In the genomic region with DNA sequence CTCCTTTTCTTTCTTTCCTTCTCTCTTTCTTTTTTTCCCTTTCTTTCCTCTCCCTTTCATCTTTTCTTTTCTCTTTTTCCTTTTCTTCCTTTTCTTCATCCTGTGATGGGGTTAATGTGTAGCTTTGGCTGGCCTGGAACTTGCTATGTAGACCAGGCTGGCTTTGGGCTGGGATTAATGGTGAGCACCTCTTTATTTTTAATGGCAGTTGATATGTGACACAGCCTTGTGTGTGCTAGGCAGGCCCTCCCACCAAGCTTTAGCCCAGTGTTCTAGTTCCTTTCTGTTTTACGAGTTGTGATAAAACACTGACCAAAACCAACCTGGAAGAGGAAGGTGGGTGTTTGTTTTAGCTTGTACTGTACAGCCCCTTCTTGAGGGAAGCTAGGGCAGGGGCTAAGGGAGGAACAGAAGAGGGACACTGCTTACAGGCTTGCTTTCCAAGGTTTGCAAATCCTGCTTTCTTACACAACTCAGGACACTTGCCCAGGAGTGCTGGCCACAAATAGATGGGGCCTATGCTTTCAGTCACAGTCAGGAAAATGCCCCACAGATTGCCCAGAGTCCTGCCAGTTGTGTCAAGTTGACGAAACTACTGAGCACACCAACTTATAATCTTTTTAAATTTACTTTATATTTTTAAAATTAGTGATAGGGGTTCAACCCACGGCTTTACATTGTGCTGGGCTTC, we compare ENCODE assay signal across 17 mouse cellular contexts. TPM values are rescaled to one million over a fixed set of nuclear protein-coding genes. Genes with fewer than 3 reads are reported as not detected.
DNase-seq lines count a peak whose midpoint lies in the region; ATAC-seq and TF ChIP-seq lines count a peak whose summit lies in the region.
"Had no signal": no experiment of that assay in that cellular context is flagged by ENCODE, and none has a peak within 500 bp of the region (broad histone marks: within the 10 kb centered on the region; RNA-seq: fewer than 3 reads in every experiment).

No protein-coding gene starts in this region.

- H3K79me2 ChIP-seq in MEL (ENCODE audit: control insufficient read depth, insufficient read depth, low read length, poor library complexity) = no peaks in the 10 kb centered on the region

- H3K9me3 ChIP-seq in MEL (replicated peaks; ENCODE audit: insufficient read depth, low read length) = no peaks in the 10 kb centered on the region
- no peaks in the 10 kb centered on the region for H3K9me3 ChIP-seq in liver, embryonic 16.5 days (replicated peaks; ENCODE audit: control insufficient read depth, low read length)

- no peaks in the 10 kb centered on the region for H3K36me3 ChIP-seq in kidney, adult 2 months (ENCODE audit: control insufficient read depth, insufficient read depth, low read length)
- H3K36me3 ChIP-seq in MEL (ENCODE audit: control insufficient read depth in 1 of 2, insufficient read depth in 2 of 2, low read length in 2 of 2) = peaks cover 0 to 7% of the 10 kb centered on the region in 2 experiments; a peak in 2 of 4 replicates
- H3K36me3 ChIP-seq in liver, embryonic 16.5 days (ENCODE audit: control insufficient read depth, insufficient read depth) = no peaks in the 10 kb centered on the region
- H3K36me3 ChIP-seq: neural tube, embryonic 12.5 days had no signal

- TF ChIP-seq POLR2A in kidney, adult 2 months (IDR thresholded peaks at IDR 0.05; ENCODE audit: low read depth, low read length) = no peak
- no peak for TF ChIP-seq POLR2A in MEL (IDR thresholded peaks at IDR 0.05; ENCODE audit: control insufficient read depth in 1 of 2, insufficient read depth in 1 of 2, low read depth in 1 of 2, low read length in 2 of 2, poor library complexity in 1 of 2)

- H3K27me3 ChIP-seq in kidney, adult 2 months (replicated peaks; ENCODE audit: control insufficient read depth, insufficient read depth, low read length) = no peaks in the 10 kb centered on the region
- no peaks in the 10 kb centered on the region for H3K27me3 ChIP-seq in MEL (ENCODE audit: control insufficient read depth in 1 of 2, insufficient read depth in 2 of 2, low read length in 2 of 2)
- H3K27me3 ChIP-seq in liver, embryonic 16.5 days (ENCODE audit: control insufficient read depth, insufficient read depth, low read depth, low read length) = no peaks in the 10 kb centered on the region
- H3K27me3 ChIP-seq: embryonic facial prominence, embryonic 13.5 days; neural tube, embryonic 12.5 days had no signal

- H3K4me3 ChIP-seq in kidney, adult 2 months (ENCODE audit: insufficient read depth, low read depth, low read length) = no peak overlapping the region
- H3K4me3 ChIP-seq in MEL (ENCODE audit: control insufficient read depth in 1 of 2, insufficient read depth in 1 of 2, low read depth in 2 of 2, low read length in 2 of 2) = no peak overlapping the region
- H3K4me3 ChIP-seq in liver, embryonic 16.5 days (ENCODE audit: low read depth, low read length) = no peak overlapping the region
- H3K4me3 ChIP-seq: embryonic facial prominence, embryonic 13.5 days; neural tube, embryonic 12.5 days had no signal

- peak overlapping the region; percentile 25; the same call in 1 of the 2 replicates for H3K27ac ChIP-seq in kidney, adult 2 months (ENCODE audit: insufficient read depth, low read depth, low read length)
- H3K27ac ChIP-seq in MEL (ENCODE audit: control insufficient read depth, low read depth, low read length) = 0 out of 2 replicates have a peak overlapping the region, but pooled peaks have one; percentile 7
- peak overlapping the region; percentile 10 for H3K27ac ChIP-seq in liver, embryonic 16.5 days (ENCODE audit: low read length)
- H3K27ac ChIP-seq: embryonic facial prominence, embryonic 13.5 days; hindbrain, embryonic 14.5 days; neural tube, embryonic 12.5 days had no signal

- TF ChIP-seq RAD21 in MEL (IDR thresholded peaks at IDR 0.05; ENCODE audit: low read depth, low read length) = no peak

- H3K4me2 ChIP-seq in liver, embryonic 16.5 days (ENCODE audit: low read depth, low read length) = no peak overlapping the region
- H3K4me2 ChIP-seq: embryonic facial prominence, embryonic 13.5 days; hindbrain, embryonic 14.5 days; neural tube, embryonic 12.5 days had no signal

- ATAC-seq in liver, embryonic 16.5 days (ENCODE audit: low read depth) = no peak

- DNase-seq in kidney, adult 2 months = no peak
- no peak for DNase-seq in kidney, adult 11 months
- peak; percentile 21 for DNase-seq in MEL (ENCODE audit: low read depth, low spot score)
- DNase-seq in fat pad, adult 2 months (ENCODE audit: extremely low read depth, low read depth, low spot score) = peak; percentile 69
- no peak for DNase-seq in right cerebral cortex, postnatal 14 days
- no peak for DNase-seq in spleen, adult 18-20 months
- no peak for DNase-seq in left cerebral cortex, adult 9 months (ENCODE audit: low spot score in 2 of 2)
- DNase-seq: cerebellum, adult 11 months; heart, postnatal 14 days; kidney, postnatal 10 days; lung, adult 2 months; right cerebral cortex, postnatal 25 days; thymus, postnatal 14 days had no signal

- no peak overlapping the region for H3K9ac ChIP-seq in MEL (ENCODE audit: control insufficient read depth, low read depth, low read length, poor library complexity, severe bottlenecking)
- H3K9ac ChIP-seq in liver, embryonic 16.5 days (ENCODE audit: low read depth, low read length) = no peak overlapping the region
- H3K9ac ChIP-seq: embryonic facial prominence, embryonic 13.5 days; hindbrain, embryonic 14.5 days; neural tube, embryonic 12.5 days had no signal

- H3K4me1 ChIP-seq in kidney, adult 2 months (ENCODE audit: control insufficient read depth, insufficient read depth, low read length) = peaks cover 9% of the 10 kb centered on the region; the same call in 1 of the 2 replicates
- peaks cover 0 to 6% of the 10 kb centered on the region in 2 experiments; a peak in 3 of 4 replicates for H3K4me1 ChIP-seq in MEL (ENCODE audit: control insufficient read depth in 1 of 2, insufficient read depth in 2 of 2, low read length in 2 of 2)
- no peaks in the 10 kb centered on the region for H3K4me1 ChIP-seq in liver, embryonic 16.5 days (ENCODE audit: control insufficient read depth, low read depth, low read length)
- H3K4me1 ChIP-seq: embryonic facial prominence, embryonic 13.5 days; neural tube, embryonic 12.5 days had no signal

- no peak for TF ChIP-seq EP300 in MEL (IDR thresholded peaks at IDR 0.05; ENCODE audit: low read depth in 1 of 2, low read length in 2 of 2)

- TF ChIP-seq CTCF in kidney, adult 2 months (conservative IDR thresholded peaks at IDR 0.05; ENCODE audit: insufficient read depth, insufficient read length, low read depth, low read length) = no peak
- no peak for TF ChIP-seq CTCF in MEL (IDR thresholded peaks at IDR 0.05 in 2 of 3, conservative IDR thresholded peaks at IDR 0.05 in 1 of 3; ENCODE audit: control insufficient read depth in 1 of 3, insufficient read depth in 1 of 3, low read depth in 2 of 3, low read length in 3 of 3, poor library complexity in 1 of 3, severe bottlenecking in 1 of 3)

- WGBS in kidney, adult 2 months = 80% methylated on average over 3 of the region's 3 CpGs
- 41% methylated on average over 3 of the region's 3 CpGs for WGBS in liver, embryonic 16.5 days (ENCODE audit: insufficient replicate concordance)

TF ChIP-seq in MEL, 35 proteins besides CTCF, POLR2A, EP300 and RAD21:
- TF ChIP-seq MXI1 (IDR thresholded peaks at IDR 0.05; ENCODE audit: low read depth, low read length) = no peak
- no peak for TF ChIP-seq NRF1 (IDR thresholded peaks at IDR 0.05; ENCODE audit: insufficient read depth, low read depth, low read length, poor library complexity, severe bottlenecking)
- TF ChIP-seq TCF12 (IDR thresholded peaks at IDR 0.05; ENCODE audit: low read depth, low read length) = no peak
- no peak for TF ChIP-seq RCOR1 (IDR thresholded peaks at IDR 0.05; ENCODE audit: low read depth, low read length)
- TF ChIP-seq POLR2AphosphoS2 (IDR thresholded peaks at IDR 0.05; ENCODE audit: low read length) = no peak
- no peak for TF ChIP-seq GABPA (IDR thresholded peaks at IDR 0.05; ENCODE audit: low read depth, low read length)
- no peak for TF ChIP-seq ZC3H11A (IDR thresholded peaks at IDR 0.05; ENCODE audit: low read depth, low read length)
- TF ChIP-seq JUND (IDR thresholded peaks at IDR 0.05; ENCODE audit: low read depth, low read length) = no peak
- no peak for TF ChIP-seq CHD2 (IDR thresholded peaks at IDR 0.05; ENCODE audit: low read length)
- TF ChIP-seq MEF2A (IDR thresholded peaks at IDR 0.05; ENCODE audit: extremely low read depth, insufficient replicate concordance, low read depth, low read length, poor library complexity, severe bottlenecking) = no peak
- TF ChIP-seq ZMIZ1 (IDR thresholded peaks at IDR 0.05; ENCODE audit: low read depth, low read length) = no peak
- TF ChIP-seq E2F4 (IDR thresholded peaks at IDR 0.05; ENCODE audit: borderline replicate concordance, low read depth, low read length) = no peak
- no peak for TF ChIP-seq MAFK (IDR thresholded peaks at IDR 0.05; ENCODE audit: borderline replicate concordance, low read depth, low read length)
- no peak for TF ChIP-seq KAT2A (conservative IDR thresholded peaks at IDR 0.05; ENCODE audit: low read depth, low read length)
- no peak for TF ChIP-seq ZNF384 (IDR thresholded peaks at IDR 0.05; ENCODE audit: low read depth, low read length)
- TF ChIP-seq TAL1 (IDR thresholded peaks at IDR 0.05; ENCODE audit: low read length) = no peak
- TF ChIP-seq ZKSCAN1 (IDR thresholded peaks at IDR 0.05; ENCODE audit: low read depth, low read length) = no peak
- TF ChIP-seq NELFE (IDR thresholded peaks at IDR 0.05; ENCODE audit: low read depth, low read length) = no peak
- TF ChIP-seq SIN3A (IDR thresholded peaks at IDR 0.05; ENCODE audit: low read length) = no peak

RNA-seq across cellular contexts. Expression of a gene that starts 20.6 kb away (rescaled TPM):
- polyA plus RNA-seq in kidney, adult 2 months (2012; rRNA removed) = 5.7 and 6.0 TPM in 2 replicates
- total RNA-seq in MEL (2012; rRNA removed) = 2.7 and 3.6 TPM in 2 replicates
- polyA plus RNA-seq in MEL (2012; ENCODE audit: insufficient read depth in 1 of 2, insufficient read length in 2 of 2, low read depth in 1 of 2, low replicate concordance in 2 of 2, missing spikeins in 1 of 2) = 1 to 10 TPM in 1 of 2 experiments, not detected in 1; 6.6 TPM
- polyA plus RNA-seq in liver, embryonic 16.5 days (2015; fragmentation: Nextera tagmentation; extraction: Ambion mirVana) = 3.0 and 4.5 TPM in 2 replicates

Comparison
In these comparisons a context has a peak if more than half of its experiments do, and no peak if none do; other contexts are left out.
1. DNase-seq: peak in MEL (single experiment) and fat pad, adult 2 months (single experiment); none in kidney, adult 2 months (single experiment), kidney, adult 11 months (single experiment), right cerebral cortex, postnatal 14 days (single experiment), spleen, adult 18-20 months (0 of 2) and left cerebral cortex, adult 9 months (0 of 2).
2. Peak in every context shown above with its lines, with median percentiles within 50 percentile points of each other: H3K27ac ChIP-seq.